Mouse (Mus musculus) megakaryocyte-erythroid progenitor cell, adult 5-6 weeks (primary cell): Measurements from ENCODE around the gene Eci3. TPM values are rescaled to one million over a fixed set of nuclear protein-coding genes. Genes with fewer than 3 reads are reported as not detected.

Source experiments
- ATAC-seq: replicated peaks from 2 replicates; pipeline ENCODE4 v1.8.0; 2016; ENCODE audit warnings: mild to moderate bottlenecking, inconsistent platforms; ENCODE audit not compliant: severe bottlenecking, poor library complexity, low FRiP score, low TSS enrichment
- total RNA-seq, 2 experiments: library from RNA; stranded (forward) in 1 of 2; stranded (reverse) in 1 of 2; fragments of 200-1000, 215-1000 nt in 1 of 2; fragments of >200 nt in 1 of 2; fragmentation: Nextera tagmentation in 1 of 2; gene quantifications; 2 replicates each; pipeline ENCODE4 v1.2.3; 2014 to 2017

Gene Eci3
- total RNA-seq, 2 experiments from 2014 or later = not detected

- ATAC-seq = peak; percentile 94
These were observed 12.2 kb downstream of the Eci3 start for GRCm38 (mm10) chr13:34951437-34951836.

GRCm38 (mm10) chr13:34942370-34942769, 21.2 kb downstream of the Eci3 start:
- ATAC-seq = no peak

GRCm38 (mm10) chr13:34934931-34935644, 28.5 kb downstream of the Eci3 start:
- no peak for ATAC-seq

- no peak for ATAC-seq
These were observed 39.4 kb downstream of the Eci3 start, which contains the start of the genes Fam217a and 4933417A18Rik for GRCm38 (mm10) chr13:34924210-34924609. TSS of gene Fam217a (minus strand) at chr13:34924310. TSS of gene 4933417A18Rik (plus strand) at chr13:34924409.

GRCm38 (mm10) chr13:34916520-34917167, 47.0 kb downstream of the Eci3 start:
- no peak for ATAC-seq

- no peak for ATAC-seq
These were observed 49.0 kb downstream of the Eci3 start for GRCm38 (mm10) chr13:34914614-34915013.

Other genes with a start within 250 kb of the Eci3 start
- gene Fam50b, start 229.0 kb downstream of the Eci3 start, total RNA-seq (2014; fragmentation: Nextera tagmentation) = not detected in 2 replicates
- not detected in 2 replicates for gene Fam50b, start 229.0 kb downstream of the Eci3 start, total RNA-seq (2017)
- 173 and 238 TPM in 2 replicates for gene Prpf4b, start 88.5 kb downstream of the Eci3 start, total RNA-seq (2014; fragmentation: Nextera tagmentation)
- 269 and 276 TPM in 2 replicates for gene Prpf4b, start 88.5 kb downstream of the Eci3 start, total RNA-seq (2017)
- 0.77 TPM in 1 of 2 replicates, not detected in the other for gene Fam217a, start 39.5 kb downstream of the Eci3 start, total RNA-seq (2014; fragmentation: Nextera tagmentation)
- not detected in 2 replicates for gene Fam217a, start 39.5 kb downstream of the Eci3 start, total RNA-seq (2017)
- not detected in 2 replicates for gene 4933417A18Rik, start 39.4 kb downstream of the Eci3 start, total RNA-seq (2014; fragmentation: Nextera tagmentation)
- gene 4933417A18Rik, start 39.4 kb downstream of the Eci3 start, total RNA-seq (2017) = not detected in 2 replicates
- gene Eci2, start 63.3 kb upstream of the Eci3 start, total RNA-seq (2014; fragmentation: Nextera tagmentation) = 94.1 and 141 TPM in 2 replicates
- 122 TPM in 2 replicates for gene Eci2, start 63.3 kb upstream of the Eci3 start, total RNA-seq (2017)